Mouse (Mus musculus): ENCODE results near the gene Tmem41b.

DNA sequence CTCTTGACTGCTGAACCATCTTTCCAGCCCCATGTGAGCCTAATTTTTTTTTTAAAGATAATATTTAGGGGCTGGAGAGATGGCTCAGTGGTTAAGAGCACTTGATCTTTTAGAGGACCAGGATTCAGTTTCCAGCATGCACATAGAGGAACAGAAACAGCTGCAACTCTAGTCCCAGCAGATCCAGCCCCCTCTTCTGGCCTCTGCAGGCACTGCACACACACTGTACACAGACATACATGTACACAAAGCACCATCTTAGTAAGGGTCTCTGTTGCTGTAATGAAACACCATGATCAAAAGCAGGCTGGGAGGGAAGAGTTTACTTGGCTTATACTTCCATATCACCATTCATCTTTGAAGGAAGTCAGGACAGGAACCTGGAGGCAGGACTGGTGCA, 21.1 kb downstream of the Tmem41b start:
- TF ChIP-seq POLR2A (IDR thresholded peaks at IDR 0.05; ENCODE audit: low read depth, low read length) (no peak), CTCF (IDR thresholded peaks at IDR 0.05; ENCODE audit: borderline replicate concordance, insufficient read depth, low read length) (no peak)

All from embryonic fibroblast, embryonic 13.5 days (primary cell).